Mouse (Mus musculus) liver, postnatal 0 days (tissue): Measurements from ENCODE around the gene Iqck. TPM values are rescaled to one million over a fixed set of nuclear protein-coding genes. Genes with fewer than 3 reads are reported as not detected.

Experiments
- ATAC-seq: fragments of 200-750 bp; cut with Nextera tagmentation; 2 replicates; pipeline ENCODE4 v1.8.0; 2017; ENCODE audit warnings: mild to moderate bottlenecking, moderate library complexity
- DNase-seq: peaks from one replicate; pipeline ENCODE4 v3.0.0-alpha.2; 2016
- H3K27ac ChIP-seq: fragments of 300-500 bp; sonication (generic); 2 replicates; pipeline ENCODE4 v1.5.1; 2014; ENCODE audit warnings: antibody characterized with exemption, moderate library complexity, mild to moderate bottlenecking, low read depth
- H3K27me3 ChIP-seq: fragments of 300-500 bp; sonication (generic); 2 replicates; pipeline ENCODE4 v1.6.1; 2014; ENCODE audit warnings: low read length, control low read depth, mixed read lengths; ENCODE audit not compliant: insufficient read depth
- H3K36me3 ChIP-seq: fragments of 300-500 bp; sonication (generic); replicated peaks from 2 replicates; pipeline ENCODE4 v1.6.1; 2014; ENCODE audit warnings: mild to moderate bottlenecking, control low read depth, low read length, moderate library complexity, mixed read lengths; ENCODE audit not compliant: insufficient read depth
- H3K4me1 ChIP-seq: fragments of 300-500 bp; sonication (generic); 2 replicates; pipeline ENCODE4 v1.6.1; 2014; ENCODE audit warnings: antibody characterized with exemption, mild to moderate bottlenecking, control low read depth; ENCODE audit not compliant: insufficient read depth
- H3K4me2 ChIP-seq: fragments of 300-500 bp; sonication (generic); 2 replicates; pipeline ENCODE4 v1.6.1; 2014; ENCODE audit warnings: low read depth, mild to moderate bottlenecking, low read length, moderate library complexity, mixed read lengths
- H3K4me3 ChIP-seq: fragments of 300-500 bp; sonication (generic); 2 replicates; pipeline ENCODE4 v1.5.1; 2014; ENCODE audit warnings: low read depth, low read length
- H3K9ac ChIP-seq: fragments of 300-500 bp; sonication (generic); replicated peaks from 2 replicates; pipeline ENCODE4 v1.6.1; 2014; ENCODE audit warnings: mild to moderate bottlenecking, moderate library complexity
- H3K9me3 ChIP-seq: fragments of 300-500 bp; sonication (generic); 2 replicates; pipeline ENCODE4 v1.6.1; 2016; ENCODE audit warnings: mild to moderate bottlenecking, control low read depth, low read length, mixed read lengths
- CTCF ChIP-seq: sonication (generic); IDR thresholded peaks from 2 replicates; pipeline ENCODE4 v1.5.1; 2016; ENCODE audit warnings: antibody characterized with exemption, low read depth
- EP300 ChIP-seq: IDR thresholded peaks from 2 replicates; pipeline ENCODE4 v1.6.1; 2016; ENCODE audit warnings: antibody characterized with exemption, low read depth, mild to moderate bottlenecking
- WGBS: fragments of 180-500 bp; shearing (Covaris S2); extraction: QIAGEN DNeasy Blood & Tissue Kit; methylation state at CpG from one replicate; pipeline ENCODE4 v1.1.7; 2014; ENCODE audit not compliant: insufficient replicate concordance; 5-methylcytosine and 5-hydroxymethylcytosine counted together
- polyA plus RNA-seq: library from polyadenylated mRNA; unstranded; fragments of >200 nt; fragmentation: Nextera tagmentation; extraction: Ambion mirVana; gene quantifications from 2 replicates; pipeline ENCODE4 v1.2.1, GENCODE M21; 2015

Gene Iqck
- polyA plus RNA-seq, 1 experiment from 2014 or later: 0.39 TPM

GRCm38 (mm10) chr7:118992080-118992560 is 136.6 kb downstream of the Iqck start:
- Histone ChIP-seq H3K9ac (no peak overlapping the region), H3K4me3 (no peak overlapping the region), H3K4me2 (no peak overlapping the region), H3K9me3 (no peaks in the 10 kb centered on the region), H3K27ac (no peak overlapping the region), H3K36me3 (no peaks in the 10 kb centered on the region), H3K4me1 (peaks cover 6% of the 10 kb centered on the region), H3K27me3 (peaks cover 29% of the 10 kb centered on the region)
- TF ChIP-seq EP300: no peak
- no peak for TF ChIP-seq CTCF
- WGBS: 53% methylated on average over 6 of the region's 6 CpGs
- ATAC-seq: no peak
- DNase-seq: no peak

DNA sequence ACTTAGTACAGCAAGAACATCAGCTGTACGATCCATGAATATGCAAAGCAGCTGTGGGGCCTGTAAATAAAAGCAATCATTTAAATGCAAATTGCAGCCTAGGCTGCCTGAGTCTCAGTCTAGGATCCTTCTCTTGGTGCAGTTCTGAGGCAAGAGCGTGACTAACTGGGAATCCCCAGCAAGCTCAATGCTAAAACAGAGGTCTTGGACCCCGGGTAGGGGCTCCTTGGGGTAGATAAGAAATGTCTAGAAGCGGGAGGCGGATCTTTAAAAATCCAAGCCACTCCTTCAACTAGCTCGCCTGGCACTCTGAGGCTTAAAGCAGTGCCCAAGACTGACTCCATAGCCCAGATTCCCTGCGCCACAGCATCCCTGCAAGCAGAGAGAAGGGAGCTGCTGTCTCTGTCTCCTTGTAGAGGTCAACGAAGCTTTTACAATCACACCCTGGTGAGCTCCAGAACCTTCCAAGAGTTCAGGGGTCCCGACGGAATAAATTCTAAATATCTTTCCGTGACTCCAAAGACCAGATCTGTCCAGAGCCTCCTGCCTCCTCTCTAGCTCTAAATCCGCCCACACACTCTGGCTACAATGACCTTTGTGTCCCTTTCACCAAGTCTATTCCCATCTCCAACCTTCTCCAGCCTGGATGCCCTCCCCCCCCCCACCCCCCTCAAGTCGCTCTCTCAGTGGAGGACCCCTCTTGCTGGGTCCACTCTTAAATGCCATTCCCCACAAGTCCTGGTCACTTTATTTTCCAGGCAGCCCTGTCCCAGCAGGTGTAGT is 137.3 kb downstream of the Iqck start:
- TF ChIP-seq CTCF (no peak), EP300 (no peak)

DNA sequence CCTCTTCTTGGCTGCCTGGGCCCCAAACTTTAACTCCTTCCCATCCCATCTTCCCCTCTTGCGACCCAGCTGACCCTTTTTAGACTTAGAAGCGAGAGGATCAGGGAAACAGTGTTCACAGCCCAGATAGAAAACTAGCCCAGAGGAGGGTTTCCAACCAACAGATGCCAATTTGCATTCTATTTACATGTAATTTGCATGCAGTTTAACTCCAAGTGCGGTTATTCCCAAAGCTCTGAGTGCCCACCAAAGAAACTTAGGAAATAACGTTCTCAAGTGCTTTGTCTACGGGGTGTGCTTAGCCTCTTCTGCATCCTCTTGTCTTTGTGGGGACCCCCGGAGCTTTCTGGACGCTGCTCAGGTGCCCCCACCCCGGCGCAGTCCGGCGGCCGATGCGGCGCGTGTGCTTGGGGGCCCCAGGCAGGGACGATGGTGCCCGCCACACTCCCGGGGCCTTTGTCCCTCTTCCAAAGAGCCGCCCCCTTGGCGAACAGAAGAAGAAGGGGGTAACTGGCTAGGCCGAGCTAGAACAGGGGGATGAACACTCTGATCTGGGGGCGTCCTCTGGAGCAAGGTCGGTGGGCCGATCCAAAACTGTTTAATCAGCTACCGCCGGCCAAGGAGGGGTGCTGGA is 138.2 kb downstream of the Iqck start:
- WGBS: 3% methylated on average over 26 of the region's 26 CpGs
- no peaks in the 10 kb centered on the region for H3K9me3 ChIP-seq
- peak overlapping the region; percentile 48 for H3K4me3 ChIP-seq
- H3K9ac ChIP-seq: 0 out of 2 replicates have a peak overlapping the region, but pooled peaks have one; percentile 30
- H3K36me3 ChIP-seq: no peaks in the 10 kb centered on the region
- peaks cover 29% of the 10 kb centered on the region for H3K27me3 ChIP-seq
- H3K27ac ChIP-seq: no peak overlapping the region
- TF ChIP-seq EP300 (no peak), CTCF (no peak)
- peak overlapping the region; percentile 74 for H3K4me2 ChIP-seq
- ATAC-seq (no peak), DNase-seq (no peak)
- peaks cover 6% of the 10 kb centered on the region for H3K4me1 ChIP-seq

More for the DNA sequence above, 137.3 kb downstream of the Iqck start:
- Histone ChIP-seq H3K9me3 (no peaks in the 10 kb centered on the region), H3K4me1 (peaks cover 6% of the 10 kb centered on the region), H3K27me3 (peaks cover 29% of the 10 kb centered on the region), H3K4me2 (no peak overlapping the region), H3K9ac (no peak overlapping the region), H3K36me3 (no peaks in the 10 kb centered on the region), H3K4me3 (no peak overlapping the region), H3K27ac (no peak overlapping the region)
- DNase-seq (no peak), ATAC-seq (no peak)
- 55% methylated on average over 13 of the region's 13 CpGs for WGBS

DNA sequence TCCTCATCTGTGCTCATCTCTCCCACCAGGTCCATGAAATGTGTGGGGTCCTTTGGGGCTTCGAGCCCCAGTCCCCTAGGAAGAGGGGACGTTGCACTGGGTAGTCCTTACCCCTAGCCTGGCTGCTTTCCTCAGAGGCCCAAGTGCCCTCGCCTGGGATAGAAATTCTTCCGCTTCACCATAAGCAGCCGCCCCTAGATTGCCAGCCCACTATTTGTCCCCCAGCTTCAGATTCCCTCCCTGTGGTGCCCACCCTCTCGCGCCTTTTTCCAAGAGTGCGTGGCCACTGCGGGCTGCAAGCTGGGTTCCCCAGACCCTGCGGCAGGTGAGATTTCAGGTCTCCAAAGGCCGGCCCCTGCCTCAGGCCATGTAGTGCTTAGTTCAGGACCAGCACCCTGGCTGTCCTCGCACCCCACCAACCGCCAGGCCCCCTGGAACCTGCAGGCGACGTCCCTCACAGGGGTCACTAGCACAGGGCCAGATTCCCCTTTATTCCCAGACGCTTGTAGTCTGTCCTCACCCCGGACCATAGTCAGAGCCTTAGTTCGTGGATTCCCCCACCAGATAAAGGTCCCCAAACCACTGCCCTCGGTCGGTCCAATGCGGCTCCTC is 138.8 kb downstream of the Iqck start:
- H3K9ac ChIP-seq: peak overlapping the region; percentile 30
- H3K36me3 ChIP-seq: no peaks in the 10 kb centered on the region
- DNase-seq: no peak
- no peaks in the 10 kb centered on the region for H3K9me3 ChIP-seq
- H3K27me3 ChIP-seq: peaks cover 29% of the 10 kb centered on the region
- H3K4me1 ChIP-seq: peaks cover 6% of the 10 kb centered on the region
- ATAC-seq: peak; percentile 24
- 2% methylated on average over 20 of the region's 21 CpGs for WGBS
- H3K4me2 ChIP-seq: peak overlapping the region; percentile 74
- no peak overlapping the region for H3K27ac ChIP-seq
- TF ChIP-seq CTCF (no peak), EP300 (no peak)
- peak overlapping the region; percentile 48 for H3K4me3 ChIP-seq

- peak; percentile 85 for DNase-seq
- Histone ChIP-seq H3K27me3 (peaks cover 29% of the 10 kb centered on the region), H3K9ac (peak within 1 kb of the TSS; percentile 30), H3K4me1 (peaks cover 6% of the 10 kb centered on the region), H3K27ac (no peak within 1 kb of the TSS), H3K4me2 (peak within 1 kb of the TSS; percentile 74), H3K4me3 (peak within 1 kb of the TSS; percentile 48), H3K9me3 (no peaks in the 10 kb centered on the region), H3K36me3 (no peaks in the 10 kb centered on the region)
- ATAC-seq: peak; percentile 81
- WGBS: under 1% methylated on average over 40 of the region's 44 CpGs
- TF ChIP-seq EP300 (no peak), CTCF (no peak)
Observed at GRCm38 (mm10) chr7:118995007-118995406, 139.5 kb downstream of the Iqck start, which contains the start of gene Gprc5b. Gprc5b (minus strand) TSS chr7:118995211.

DNA sequence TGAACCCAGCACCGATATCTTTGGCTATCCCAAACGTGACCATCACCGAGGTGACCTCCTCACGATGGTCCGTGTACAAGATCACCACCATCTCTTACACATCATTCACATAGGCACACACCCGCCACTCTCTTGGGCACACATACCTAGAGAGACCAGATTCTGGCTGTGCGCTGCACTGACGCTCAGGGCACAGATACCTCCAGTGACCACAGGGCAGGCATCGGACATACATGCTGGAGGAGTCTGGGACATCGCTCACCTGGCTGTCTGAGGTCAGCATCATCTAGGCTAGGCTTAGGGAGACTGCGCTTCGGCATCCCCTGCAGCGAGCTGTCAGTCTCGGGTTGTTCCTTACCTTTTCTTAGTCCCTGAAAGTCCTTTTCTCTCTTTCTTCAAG is 140.1 kb downstream of the Iqck start:
- peak; percentile 20; the same call in 1 of the 2 replicates for ATAC-seq
- no peaks in the 10 kb centered on the region for H3K36me3 ChIP-seq
- no peak overlapping the region for H3K4me3 ChIP-seq
- no peak for TF ChIP-seq CTCF
- no peak for TF ChIP-seq EP300
- 13% methylated on average over 14 of the region's 14 CpGs for WGBS
- no peak overlapping the region for H3K27ac ChIP-seq
- H3K4me2 ChIP-seq: peak overlapping the region; percentile 74; the same call in 1 of the 2 replicates
- H3K9me3 ChIP-seq: no peaks in the 10 kb centered on the region
- peaks cover 6% of the 10 kb centered on the region for H3K4me1 ChIP-seq
- DNase-seq: no peak
- H3K27me3 ChIP-seq: peaks cover 29% of the 10 kb centered on the region
- no peak overlapping the region for H3K9ac ChIP-seq
